Mouse (Mus musculus): ENCODE measurements around the gene Grrp1. TPM values are rescaled to one million over a fixed set of nuclear protein-coding genes. Genes with fewer than 3 reads are reported as not detected.

Grrp1 gene
- polyA plus RNA-seq, 1 experiment from 2014 or later: 4.2 TPM

DNA sequence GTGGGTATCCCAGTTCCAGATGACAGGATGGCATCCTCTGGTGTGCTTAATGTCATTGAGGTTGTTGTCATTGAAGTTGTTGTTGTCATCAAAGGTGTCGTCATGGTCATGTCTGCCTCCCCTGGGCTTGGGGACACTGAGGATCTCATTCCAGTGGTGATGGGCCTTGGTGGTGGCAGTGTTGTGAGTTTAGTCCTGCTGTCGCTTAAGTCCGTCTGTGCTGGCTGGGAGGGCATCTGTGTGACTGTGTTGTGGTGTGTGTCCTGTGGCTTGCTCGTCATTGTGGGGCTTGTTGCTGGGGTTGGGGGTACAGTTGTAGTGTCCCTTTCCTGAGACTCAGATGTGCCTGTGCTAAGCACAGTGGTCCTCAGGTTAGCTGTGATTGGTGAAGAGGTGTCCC is 51.0 kb downstream of the Grrp1 start, which contains the start of gene Gm7534:
Gm7534 (minus strand) TSS at position 101 of the 400 bp plus-strand sequence.
- H3K27me3 ChIP-seq (ENCODE audit: control insufficient read depth, insufficient read depth, low read length): no peaks in the 10 kb centered on the region

More for the DNA sequence above, 51.0 kb downstream of the Grrp1 start, which contains the start of gene Gm7534:
- H3K4me2 ChIP-seq (replicated peaks; ENCODE audit: low read depth): no peak within 1 kb of the TSS
- no peak within 1 kb of the TSS for H3K9ac ChIP-seq (ENCODE audit: low read length)
- no peaks in the 10 kb centered on the region for H3K36me3 ChIP-seq (ENCODE audit: control insufficient read depth, insufficient read depth, low read length)
- no peaks in the 10 kb centered on the region for H3K4me1 ChIP-seq (replicated peaks; ENCODE audit: control insufficient read depth, insufficient read depth)
- H3K27ac ChIP-seq (replicated peaks): no peak within 1 kb of the TSS
- no peaks in the 10 kb centered on the region for H3K9me3 ChIP-seq (ENCODE audit: control insufficient read depth, low read length)
- WGBS: 96% methylated on average over 4 of the region's 4 CpGs
- no peak for ATAC-seq (ENCODE audit: low FRiP score, low TSS enrichment)
- no peak for DNase-seq (ENCODE audit: low spot score)
- no peak within 1 kb of the TSS for H3K4me3 ChIP-seq (ENCODE audit: low read depth, low read length)
- no peak for TF ChIP-seq CTCF (IDR thresholded peaks at IDR 0.05; ENCODE audit: low read depth)
- no peak for TF ChIP-seq EP300 (optimal IDR thresholded peaks at IDR 0.05)

Other genes starting within 250 kb of the Grrp1 start
- gene Lin28a, start 235.3 kb downstream of the Grrp1 start, polyA plus RNA-seq (2015; fragmentation: Nextera tagmentation; extraction: Ambion mirVana): not detected in 2 replicates
- not detected in 2 replicates for gene Zfp683, start 200.3 kb downstream of the Grrp1 start, polyA plus RNA-seq (2015; fragmentation: Nextera tagmentation; extraction: Ambion mirVana)
- 15.6 and 21.6 TPM in 2 replicates for gene Crybg2, start 193.3 kb downstream of the Grrp1 start, polyA plus RNA-seq (2015; fragmentation: Nextera tagmentation; extraction: Ambion mirVana)
- gene Cd52, start 159.0 kb downstream of the Grrp1 start, polyA plus RNA-seq (2015; fragmentation: Nextera tagmentation; extraction: Ambion mirVana): 18.0 and 20.3 TPM in 2 replicates
- gene Ubxn11, start 151.5 kb downstream of the Grrp1 start, polyA plus RNA-seq (2015; fragmentation: Nextera tagmentation; extraction: Ambion mirVana): 1.3 TPM in 2 replicates
- gene Sh3bgrl3, start 125.3 kb downstream of the Grrp1 start, polyA plus RNA-seq (2015; fragmentation: Nextera tagmentation; extraction: Ambion mirVana): 522 and 533 TPM in 2 replicates
- gene Cep85, start 67.0 kb downstream of the Grrp1 start, polyA plus RNA-seq (2015; fragmentation: Nextera tagmentation; extraction: Ambion mirVana): 87.6 and 102 TPM in 2 replicates
- not detected in 2 replicates for gene Gm7534, start 51.1 kb downstream of the Grrp1 start, polyA plus RNA-seq (2015; fragmentation: Nextera tagmentation; extraction: Ambion mirVana)
- gene Catsper4, start 26.7 kb downstream of the Grrp1 start, polyA plus RNA-seq (2015; fragmentation: Nextera tagmentation; extraction: Ambion mirVana): 0.11 and 0.19 TPM in 2 replicates
- 9.4 and 9.5 TPM in 2 replicates for gene Cnksr1, start 15.7 kb downstream of the Grrp1 start, polyA plus RNA-seq (2015; fragmentation: Nextera tagmentation; extraction: Ambion mirVana)
- 0.21 and 0.31 TPM in 2 replicates for gene E130218I03Rik, start 10.4 kb downstream of the Grrp1 start, polyA plus RNA-seq (2015; fragmentation: Nextera tagmentation; extraction: Ambion mirVana)
- 12.1 and 12.6 TPM in 2 replicates for gene Zfp593, start 8.5 kb downstream of the Grrp1 start, polyA plus RNA-seq (2015; fragmentation: Nextera tagmentation; extraction: Ambion mirVana)
- not detected in 2 replicates for gene Gm30191, start 7.2 kb downstream of the Grrp1 start, polyA plus RNA-seq (2015; fragmentation: Nextera tagmentation; extraction: Ambion mirVana)
- 8.3 and 8.4 TPM in 2 replicates for gene Pdik1l, start 33.8 kb upstream of the Grrp1 start, polyA plus RNA-seq (2015; fragmentation: Nextera tagmentation; extraction: Ambion mirVana)
- 0.07 and 0.13 TPM in 2 replicates for gene Trim63, start 61.0 kb upstream of the Grrp1 start, polyA plus RNA-seq (2015; fragmentation: Nextera tagmentation; extraction: Ambion mirVana)
- 0.06 and 0.07 TPM in 2 replicates for gene Slc30a2, start 89.1 kb upstream of the Grrp1 start, polyA plus RNA-seq (2015; fragmentation: Nextera tagmentation; extraction: Ambion mirVana)
- 1.8 and 2.1 TPM in 2 replicates for gene Extl1, start 129.7 kb upstream of the Grrp1 start, polyA plus RNA-seq (2015; fragmentation: Nextera tagmentation; extraction: Ambion mirVana)
- 16.8 and 17.1 TPM in 2 replicates for gene Pafah2, start 142.2 kb upstream of the Grrp1 start, polyA plus RNA-seq (2015; fragmentation: Nextera tagmentation; extraction: Ambion mirVana)
- 358 and 380 TPM in 2 replicates for gene Stmn1, start 214.2 kb upstream of the Grrp1 start, polyA plus RNA-seq (2015; fragmentation: Nextera tagmentation; extraction: Ambion mirVana)
- gene Paqr7, start 242.6 kb upstream of the Grrp1 start, polyA plus RNA-seq (2015; fragmentation: Nextera tagmentation; extraction: Ambion mirVana): 51.8 and 56.4 TPM in 2 replicates

All from stomach, postnatal 0 days (tissue).